Mouse (Mus musculus) liver, embryonic 14.5 days (tissue): ENCODE results near the gene Bri3bp.

ENCODE experiments used
- CTCF ChIP-seq: IDR thresholded peaks from 2 replicates; pipeline ENCODE4 v1.5.1; 2016; ENCODE audit warnings: antibody characterized with exemption, low read depth, control low read depth
- EP300 ChIP-seq: IDR thresholded peaks from 2 replicates; pipeline ENCODE4 v1.6.1; 2016; ENCODE audit warnings: antibody characterized with exemption, low read depth

GRCm38 (mm10) chr5:125407020-125407830, 34.1 kb upstream of the Bri3bp start:
- no peak for TF ChIP-seq CTCF
- no peak for TF ChIP-seq EP300
